Mouse (Mus musculus) v-Abl transformed pro-B cells (cell line): ENCODE data around the gene Tmem132d.
"Not testable (repeated sequence)": the region's sequence is repeated elsewhere in the genome, so short reads cannot be mapped to it uniquely, and the experiment has no call there.

ENCODE experiments used
- in situ Hi-C, 2 experiments: fragments of 400-800 bp; cut with MboI; formaldehyde crosslinking; loops; one replicate each; pipeline ENCODE4 v1.15.1; 2025; ENCODE audit not compliant: unreplicated experiment in 2 of 2

Tmem132d gene

GRCm38 (mm10) chr5:127828756-127829155 lies 604.1 kb downstream of the Tmem132d start:
- in situ Hi-C loops, result no loop called here

- in situ Hi-C loops, result no loop called here
Observed at GRCm38 (mm10) chr5:127821960-127822359, 610.9 kb downstream of the Tmem132d start.

- in situ Hi-C loops, result no loop called here
Observed at GRCm38 (mm10) chr5:127815292-127815691, 617.6 kb downstream of the Tmem132d start.

GRCm38 (mm10) chr5:127807419-127807818 lies 625.5 kb downstream of the Tmem132d start:
- in situ Hi-C loops, result no loop called here

GRCm38 (mm10) chr5:127806850-127807249 lies 626.0 kb downstream of the Tmem132d start:
- in situ Hi-C loops, result no loop called here

GRCm38 (mm10) chr5:127800907-127801306 lies 632.0 kb downstream of the Tmem132d start:
- in situ Hi-C loops, result no loop called here

- in situ Hi-C loops, result no loop called here
Observed at GRCm38 (mm10) chr5:127781221-127781620, 651.7 kb downstream of the Tmem132d start.

GRCm38 (mm10) chr5:127775749-127776148 lies 657.1 kb downstream of the Tmem132d start:
- in situ Hi-C loops, result no loop called here

- in situ Hi-C loops, result no loop called here
Observed at GRCm38 (mm10) chr5:127758576-127758975, 674.3 kb downstream of the Tmem132d start.

- in situ Hi-C loops, result no loop called here
Observed at GRCm38 (mm10) chr5:127756671-127757423, 676.0 kb downstream of the Tmem132d start.

GRCm38 (mm10) chr5:127756011-127756410 lies 676.9 kb downstream of the Tmem132d start:
- in situ Hi-C loops, result no loop called here

GRCm38 (mm10) chr5:127755594-127755993 lies 677.3 kb downstream of the Tmem132d start:
- in situ Hi-C loops, result no loop called here

- in situ Hi-C loops, result no loop called here
Observed at GRCm38 (mm10) chr5:127751262-127751975, 681.5 kb downstream of the Tmem132d start.

GRCm38 (mm10) chr5:127749540-127749939 lies 683.3 kb downstream of the Tmem132d start:
- in situ Hi-C loops, result not testable (repeated sequence)

- in situ Hi-C loops, result no loop called here
Observed at GRCm38 (mm10) chr5:127741331-127741730, 691.5 kb downstream of the Tmem132d start.
